In genomic region chr10:24150086-24150485, GRCm38 (mm10) we compare ENCODE assay signal across 9 mouse cellular contexts. TPM values are rescaled to one million over a fixed set of nuclear protein-coding genes. Genes with fewer than 3 reads are reported as not detected.
DNase-seq lines count a peak whose midpoint lies in the region; ATAC-seq and TF ChIP-seq lines count a peak whose summit lies in the region.
"Had no signal": no experiment of that assay in that cellular context is flagged by ENCODE, and none has a peak within 500 bp of the region (broad histone marks: within the 10 kb centered on the region; RNA-seq: fewer than 3 reads in every experiment).

No protein-coding gene starts in this region.

- TF ChIP-seq CTCF in lung, adult 2 months (IDR thresholded peaks at IDR 0.05; ENCODE audit: insufficient read depth, low read length), result no peak
- TF ChIP-seq CTCF in thymus, adult 2 months (IDR thresholded peaks at IDR 0.05; ENCODE audit: borderline replicate concordance, control insufficient read depth, extremely low read depth, insufficient read depth, low read length, poor library complexity), result no peak

- no peak overlapping the region for H3K27ac ChIP-seq in forebrain, embryonic 16.5 days (ENCODE audit: low read length)
- H3K27ac ChIP-seq in neural tube, embryonic 15.5 days (replicated peaks), result no peak overlapping the region
- no peak overlapping the region for H3K27ac ChIP-seq in thymus, adult 2 months (ENCODE audit: control insufficient read depth, insufficient read depth, low read length)

- TF ChIP-seq POLR2A in lung, adult 2 months (IDR thresholded peaks at IDR 0.05; ENCODE audit: borderline replicate concordance, extremely low read depth, low read depth, low read length), result no peak
- no peak for TF ChIP-seq POLR2A in thymus, adult 2 months (IDR thresholded peaks at IDR 0.05; ENCODE audit: control insufficient read depth, extremely low read depth, insufficient read depth, low read length, poor library complexity)

- H3K4me1 ChIP-seq in lung, adult 2 months (ENCODE audit: control insufficient read depth, insufficient read depth, low read length), result peaks cover 9% of the 10 kb centered on the region
- peaks cover 13% of the 10 kb centered on the region for H3K4me1 ChIP-seq in forebrain, embryonic 16.5 days (replicated peaks; ENCODE audit: control insufficient read depth, insufficient read depth, low read length)
- H3K4me1 ChIP-seq in neural tube, embryonic 15.5 days, result peaks cover 27% of the 10 kb centered on the region
- H3K4me1 ChIP-seq in thymus, adult 2 months (replicated peaks; ENCODE audit: control insufficient read depth, insufficient read depth, low read length), result no peaks in the 10 kb centered on the region

- ATAC-seq in forebrain, embryonic 16.5 days, result no peak
- ATAC-seq in neural tube, embryonic 15.5 days (ENCODE audit: low FRiP score), result no peak

- DNase-seq in lung, adult 2 months, result no peak
- no peak for DNase-seq in lung, adult 18-20 months
- DNase-seq in kidney, postnatal 4 days, result peak; percentile 39 to 58
- no peak for DNase-seq in adrenal gland, postnatal 25 days
- no peak for DNase-seq in frontal cortex, postnatal 36 days (ENCODE audit: low spot score in 2 of 2)
- no peak for DNase-seq in thymus, adult 2 months

- peak overlapping the region; percentile 53 for H3K4me2 ChIP-seq in forebrain, embryonic 16.5 days (ENCODE audit: low read length)
- peak overlapping the region; percentile 58 for H3K4me2 ChIP-seq in neural tube, embryonic 15.5 days

- 28% methylated on average over 7 of the region's 7 CpGs for WGBS in lung, adult 2 months
- 52% methylated on average over 7 of the region's 7 CpGs for whole genome bisulfite sequencing in forebrain, embryonic 16.5 days
- WGBS in neural tube, embryonic 15.5 days, result 36% methylated on average over 7 of the region's 7 CpGs
- 82% methylated on average over 7 of the region's 7 CpGs for WGBS in thymus, adult 2 months

- no peaks in the 10 kb centered on the region for H3K36me3 ChIP-seq in forebrain, embryonic 16.5 days (ENCODE audit: control insufficient read depth, insufficient read depth)
- no peaks in the 10 kb centered on the region for H3K36me3 ChIP-seq in neural tube, embryonic 15.5 days
- no peaks in the 10 kb centered on the region for H3K36me3 ChIP-seq in thymus, adult 2 months (ENCODE audit: control insufficient read depth, insufficient read depth, low read length)

- H3K9ac ChIP-seq in forebrain, embryonic 16.5 days (replicated peaks; ENCODE audit: low read depth, low read length), result no peak overlapping the region
- H3K9ac ChIP-seq in neural tube, embryonic 15.5 days (replicated peaks), result peak overlapping the region; percentile 71; the same call in 1 of the 2 replicates

- H3K4me3 ChIP-seq in lung, adult 2 months (replicated peaks; ENCODE audit: extremely low read depth, low read depth, low read length), result peak overlapping the region; percentile 59
- peak overlapping the region; percentile 78 for H3K4me3 ChIP-seq in forebrain, embryonic 16.5 days (replicated peaks; ENCODE audit: low read length)
- peak overlapping the region; percentile 81 for H3K4me3 ChIP-seq in neural tube, embryonic 15.5 days (replicated peaks)
- H3K4me3 ChIP-seq in thymus, adult 2 months (ENCODE audit: control insufficient read depth, insufficient read depth, low read length), result no peak overlapping the region

- no peaks in the 10 kb centered on the region for H3K9me3 ChIP-seq in forebrain, embryonic 16.5 days (ENCODE audit: control insufficient read depth, low read length)
- H3K9me3 ChIP-seq in neural tube, embryonic 15.5 days (replicated peaks), result no peaks in the 10 kb centered on the region

- H3K27me3 ChIP-seq in forebrain, embryonic 16.5 days (replicated peaks; ENCODE audit: control insufficient read depth, insufficient read depth, low read length), result no peaks in the 10 kb centered on the region
- H3K27me3 ChIP-seq in neural tube, embryonic 15.5 days (replicated peaks), result no peaks in the 10 kb centered on the region
- no peaks in the 10 kb centered on the region for H3K27me3 ChIP-seq in thymus, adult 2 months (ENCODE audit: control insufficient read depth, insufficient read depth, low read length)

RNA-seq across cellular contexts. Expression of gene Stx7, which starts 1.0 kb away (rescaled TPM):
- polyA plus RNA-seq in lung, adult 2 months (2012; rRNA removed), result 91.9 and 97.8 TPM in 2 replicates
- 287 and 301 TPM in 2 replicates for polyA plus RNA-seq in forebrain, embryonic 16.5 days (2015; fragmentation: Nextera tagmentation; extraction: Ambion mirVana)
- polyA plus RNA-seq in neural tube, embryonic 15.5 days (2015; fragmentation: Nextera tagmentation; extraction: Ambion mirVana), result 280 and 309 TPM in 2 replicates
- total RNA-seq in adrenal gland, postnatal 25 days (2021), result 108 and 118 TPM in 2 replicates
- polyA plus RNA-seq in thymus, adult 2 months (2012; rRNA removed), result 42.2 and 46.3 TPM in 2 replicates

RNA-seq across cellular contexts. Expression of gene Taar9, which starts 40.8 kb away (rescaled TPM):
- not detected in 2 replicates for polyA plus RNA-seq in lung, adult 2 months (2012; rRNA removed)
- not detected in 2 replicates for polyA plus RNA-seq in forebrain, embryonic 16.5 days (2015; fragmentation: Nextera tagmentation; extraction: Ambion mirVana)
- polyA plus RNA-seq in neural tube, embryonic 15.5 days (2015; fragmentation: Nextera tagmentation; extraction: Ambion mirVana), result not detected in 2 replicates
- total RNA-seq in adrenal gland, postnatal 25 days (2021), result not detected in 2 replicates
- polyA plus RNA-seq in thymus, adult 2 months (2012; rRNA removed), result not detected in 2 replicates
- total RNA-seq: layer of hippocampus, adult 18-20 months had no signal

RNA-seq across cellular contexts. Expression of gene Taar8c, which starts 48.4 kb away (rescaled TPM):
- not detected in 2 replicates for polyA plus RNA-seq in lung, adult 2 months (2012; rRNA removed)
- not detected in 2 replicates for polyA plus RNA-seq in forebrain, embryonic 16.5 days (2015; fragmentation: Nextera tagmentation; extraction: Ambion mirVana)
- polyA plus RNA-seq in neural tube, embryonic 15.5 days (2015; fragmentation: Nextera tagmentation; extraction: Ambion mirVana), result not detected in 2 replicates
- total RNA-seq in adrenal gland, postnatal 25 days (2021), result not detected in 2 replicates
- not detected in 2 replicates for polyA plus RNA-seq in thymus, adult 2 months (2012; rRNA removed)
- total RNA-seq: layer of hippocampus, adult 18-20 months had no signal

RNA-seq across cellular contexts. Expression of gene Taar8b, which starts 58.0 kb away (rescaled TPM):
- not detected in 2 replicates for polyA plus RNA-seq in lung, adult 2 months (2012; rRNA removed)
- not detected in 2 replicates for polyA plus RNA-seq in forebrain, embryonic 16.5 days (2015; fragmentation: Nextera tagmentation; extraction: Ambion mirVana)
- polyA plus RNA-seq in neural tube, embryonic 15.5 days (2015; fragmentation: Nextera tagmentation; extraction: Ambion mirVana), result not detected in 2 replicates
- total RNA-seq in adrenal gland, postnatal 25 days (2021), result not detected in 2 replicates
- polyA plus RNA-seq in thymus, adult 2 months (2012; rRNA removed), result not detected in 2 replicates
- total RNA-seq: layer of hippocampus, adult 18-20 months had no signal

Comparison
In these comparisons a context has a peak if more than half of its experiments do, and no peak if none do; other contexts are left out.
1. DNase-seq: peak in kidney, postnatal 4 days (2 of 2); none in lung, adult 2 months (single experiment), lung, adult 18-20 months (0 of 2), adrenal gland, postnatal 25 days (single experiment), frontal cortex, postnatal 36 days (0 of 2) and thymus, adult 2 months (single experiment).